Mouse (Mus musculus) midbrain, postnatal 0 days (tissue): ENCODE measurements at regions not wholly inside any gene's neighbourhood (a gene's known extent, or its start where the extent isn't known, plus 50 kb on each side); places are given as distances from the start of the nearest gene placed in this dataset.

Experiments used
- ATAC-seq: fragments of 200-750 bp; cut with Nextera tagmentation; 2 replicates; pipeline ENCODE4 v1.8.0; 2017; ENCODE audit warnings: moderate number of reproducible peaks, mild to moderate bottlenecking, moderate TSS enrichment, moderate library complexity; ENCODE audit not compliant: low FRiP score
- DNase-seq: peaks from one replicate; pipeline ENCODE4 v3.0.0-alpha.2; 2015; ENCODE audit warnings: low spot score
- H3K27ac ChIP-seq: fragments of 300-500 bp; sonication (generic); 2 replicates; pipeline ENCODE4 v1.5.1; 2014; ENCODE audit warnings: low read depth, mild to moderate bottlenecking, low read length, mixed read lengths
- H3K27me3 ChIP-seq: fragments of 300-500 bp; sonication (generic); 2 replicates; pipeline ENCODE4 v1.6.1; 2014; ENCODE audit warnings: low read length, control low read depth, mixed read lengths; ENCODE audit not compliant: insufficient read depth
- H3K36me3 ChIP-seq: fragments of 300-500 bp; sonication (generic); 2 replicates; pipeline ENCODE4 v1.6.1; 2014; ENCODE audit warnings: low read length, control low read depth, mixed read lengths; ENCODE audit not compliant: insufficient read depth
- H3K4me1 ChIP-seq: fragments of 300-500 bp; sonication (generic); 2 replicates; pipeline ENCODE4 v1.6.1; 2014; ENCODE audit warnings: mild to moderate bottlenecking, control low read depth, antibody characterized with exemption, low read length, mixed read lengths; ENCODE audit not compliant: insufficient read depth
- H3K4me2 ChIP-seq: fragments of 300-500 bp; sonication (generic); 2 replicates; pipeline ENCODE4 v1.6.1; 2014; ENCODE audit warnings: low read depth, mild to moderate bottlenecking, low read length, mixed read lengths; ENCODE audit not compliant: poor library complexity, severe bottlenecking
- H3K4me3 ChIP-seq: fragments of 300-500 bp; sonication (generic); 2 replicates; pipeline ENCODE4 v1.5.1; 2014; ENCODE audit warnings: low read depth, mild to moderate bottlenecking, low read length, moderate library complexity
- H3K9ac ChIP-seq: fragments of 300-500 bp; sonication (generic); replicated peaks from 2 replicates; pipeline ENCODE4 v1.6.1; 2014; ENCODE audit warnings: mild to moderate bottlenecking, low read length, moderate library complexity, mixed read lengths; ENCODE audit not compliant: poor library complexity, severe bottlenecking
- H3K9me3 ChIP-seq: fragments of 300-500 bp; sonication (generic); 2 replicates; pipeline ENCODE4 v1.6.1; 2016; ENCODE audit warnings: low read length, control low read depth
- CTCF ChIP-seq: IDR thresholded peaks from 2 replicates; pipeline ENCODE4 v1.5.1; 2016; ENCODE audit warnings: antibody characterized with exemption, mild to moderate bottlenecking
- WGBS: fragments of 180-500 bp; shearing (Covaris S2); extraction: QIAGEN DNeasy Blood & Tissue Kit; methylation state at CpG from one replicate; pipeline ENCODE4 v1.1.7; 2014; 5-methylcytosine and 5-hydroxymethylcytosine counted together

GRCm38 (mm10) chr3:54443791-54444190 lies 82.9 kb downstream of the Postn start:
- H3K9ac ChIP-seq = no peak overlapping the region
- no peak for DNase-seq
- H3K27me3 ChIP-seq = no peaks in the 10 kb centered on the region
- TF ChIP-seq CTCF = no peak
- H3K9me3 ChIP-seq = no peaks in the 10 kb centered on the region
- no peak overlapping the region for H3K4me2 ChIP-seq
- H3K4me3 ChIP-seq = no peak overlapping the region
- no peak for ATAC-seq
- H3K27ac ChIP-seq = no peak overlapping the region
- H3K36me3 ChIP-seq = no peaks in the 10 kb centered on the region
- H3K4me1 ChIP-seq = no peaks in the 10 kb centered on the region
- WGBS = 46% methylated on average over 1 of the region's 1 CpGs

- H3K27ac ChIP-seq = no peak overlapping the region
- 28% methylated on average over 3 of the region's 3 CpGs for WGBS
- TF ChIP-seq CTCF = no peak
These were observed 86.0 kb downstream of the Postn start for GRCm38 (mm10) chr3:54446889-54447288.

GRCm38 (mm10) chr3:54457416-54457815 lies 96.5 kb downstream of the Postn start:
- H3K36me3 ChIP-seq = no peaks in the 10 kb centered on the region
- no peak overlapping the region for H3K9ac ChIP-seq
- no peaks in the 10 kb centered on the region for H3K27me3 ChIP-seq
- no peaks in the 10 kb centered on the region for H3K9me3 ChIP-seq
- 90% methylated on average over 2 of the region's 2 CpGs for WGBS
- no peak overlapping the region for H3K4me2 ChIP-seq
- H3K4me1 ChIP-seq = no peaks in the 10 kb centered on the region
- no peak for ATAC-seq
- H3K4me3 ChIP-seq = no peak overlapping the region
- TF ChIP-seq CTCF = no peak
- no peak overlapping the region for H3K27ac ChIP-seq
- no peak for DNase-seq

More at GRCm38 (mm10) chr3:54446889-54447288, 86.0 kb downstream of the Postn start:
- Histone ChIP-seq H3K4me2 (no peak overlapping the region), H3K4me3 (no peak overlapping the region), H3K27me3 (no peaks in the 10 kb centered on the region), H3K9me3 (no peaks in the 10 kb centered on the region), H3K36me3 (no peaks in the 10 kb centered on the region), H3K4me1 (no peaks in the 10 kb centered on the region), H3K9ac (no peak overlapping the region)
- no peak for DNase-seq
- no peak for ATAC-seq

GRCm38 (mm10) chr3:54461366-54461765 lies 100.5 kb downstream of the Postn start:
- no peak overlapping the region for H3K4me2 ChIP-seq
- no peak overlapping the region for H3K4me3 ChIP-seq
- 95% methylated on average over 6 of the region's 6 CpGs for WGBS
- H3K9ac ChIP-seq = no peak overlapping the region
- DNase-seq (no peak), ATAC-seq (no peak)
- no peaks in the 10 kb centered on the region for H3K36me3 ChIP-seq
- H3K4me1 ChIP-seq = no peaks in the 10 kb centered on the region
- H3K27me3 ChIP-seq = no peaks in the 10 kb centered on the region
- H3K9me3 ChIP-seq = no peaks in the 10 kb centered on the region
- TF ChIP-seq CTCF = no peak
- H3K27ac ChIP-seq = no peak overlapping the region

GRCm38 (mm10) chr3:54466097-54466496 lies 105.2 kb downstream of the Postn start:
- H3K27ac ChIP-seq = no peak overlapping the region
- no peak overlapping the region for H3K4me2 ChIP-seq
- H3K9ac ChIP-seq = no peak overlapping the region
- DNase-seq (no peak), ATAC-seq (no peak)
- TF ChIP-seq CTCF = no peak
- H3K27me3 ChIP-seq = no peaks in the 10 kb centered on the region
- H3K4me1 ChIP-seq = no peaks in the 10 kb centered on the region
- H3K9me3 ChIP-seq = no peaks in the 10 kb centered on the region
- H3K4me3 ChIP-seq = no peak overlapping the region
- no peaks in the 10 kb centered on the region for H3K36me3 ChIP-seq

- no peak overlapping the region for H3K4me2 ChIP-seq
- no peak for DNase-seq
- no peaks in the 10 kb centered on the region for H3K36me3 ChIP-seq
- H3K27ac ChIP-seq = no peak overlapping the region
- 81% methylated on average over 6 of the region's 6 CpGs for WGBS
- no peak for ATAC-seq
- H3K9me3 ChIP-seq = no peaks in the 10 kb centered on the region
- no peak overlapping the region for H3K9ac ChIP-seq
- TF ChIP-seq CTCF = no peak
- H3K27me3 ChIP-seq = no peaks in the 10 kb centered on the region
- H3K4me3 ChIP-seq = no peak overlapping the region
- no peaks in the 10 kb centered on the region for H3K4me1 ChIP-seq
These were observed 113.3 kb downstream of the Postn start for GRCm38 (mm10) chr3:54474209-54474608.
